Mouse (Mus musculus) gastrocnemius, postnatal 36 days (tissue): Measurements from ENCODE around the gene Gpsm3. TPM values are rescaled to one million over a fixed set of nuclear protein-coding genes. Genes with fewer than 3 reads are reported as not detected.

Experiments used
- DNase-seq, 2 experiments: peaks; one replicate each; pipeline ENCODE4 v3.0.0; 2022
- intact Hi-C: fragments of 180-260 bp; cut with DNase I; formaldehyde crosslinking; loops from one replicate; pipeline ENCODE4 v1.15.1; 2025
- total RNA-seq, 2 experiments: library from RNA; stranded (reverse); gene quantifications; 2 replicates each; pipeline ENCODE4 v1.2.3; 2021

Gpsm3 gene
- total RNA-seq, 2 experiments from 2014 or later: 1.9 to 2.8 TPM

GRCm38 (mm10) chr17:34597566-34598095, 8.0 kb downstream of the Gpsm3 start, which contains the start of gene Ager:
Gene Ager, plus strand, starts transcription at chr17:34597862.
- intact Hi-C loops: loop anchor here (10.0 kb wide), 1 partner anchor 647 kb away; the partner anchor contains the start of gene Ddx39b
- DNase-seq: no peak

- no peak for DNase-seq
- intact Hi-C loops: loop anchor here (10.0 kb wide), 1 partner anchor 645 kb away; the partner anchor contains the start of gene Ddx39b
These were observed 10.3 kb downstream of the Gpsm3 start for GRCm38 (mm10) chr17:34599891-34600290.

- no peak for DNase-seq
- intact Hi-C loops: no loop called here
These were observed 12.2 kb downstream of the Gpsm3 start for GRCm38 (mm10) chr17:34601796-34602195.

GRCm38 (mm10) chr17:34603375-34604060, 13.9 kb downstream of the Gpsm3 start, which contains the start of gene Rnf5:
Gene Rnf5, minus strand, starts transcription at chr17:34603690.
- intact Hi-C loops: no loop called here
- DNase-seq: peak; percentile 84 to 98

- DNase-seq: peak; percentile 93 to 99
These were observed 14.5 kb downstream of the Gpsm3 start, which contains the start of gene Agpat1 for GRCm38 (mm10) chr17:34604061-34604508. Gene Agpat1, plus strand, starts transcription at chr17:34604262.

GRCm38 (mm10) chr17:34604511-34605237, 15.1 kb downstream of the Gpsm3 start:
- no peak for DNase-seq
- intact Hi-C loops: no loop called here

More at GRCm38 (mm10) chr17:34604061-34604508, 14.5 kb downstream of the Gpsm3 start, which contains the start of gene Agpat1:
- intact Hi-C loops: no loop called here

GRCm38 (mm10) chr17:34605609-34606008, 16.0 kb downstream of the Gpsm3 start:
- intact Hi-C loops: no loop called here
- DNase-seq: peak; percentile 96 to 97

- DNase-seq: no peak
These were observed 16.8 kb downstream of the Gpsm3 start for GRCm38 (mm10) chr17:34606186-34607039.

GRCm38 (mm10) chr17:34607997-34608396, 18.4 kb downstream of the Gpsm3 start:
- intact Hi-C loops: no loop called here
- DNase-seq: no peak

More at GRCm38 (mm10) chr17:34606186-34607039, 16.8 kb downstream of the Gpsm3 start:
- intact Hi-C loops: no loop called here

- intact Hi-C loops: no loop called here
- DNase-seq: no peak
These were observed 21.4 kb downstream of the Gpsm3 start for GRCm38 (mm10) chr17:34611050-34611449.

- DNase-seq: no peak
- intact Hi-C loops: no loop called here
These were observed 23.5 kb downstream of the Gpsm3 start for GRCm38 (mm10) chr17:34613054-34613645.

- intact Hi-C loops: no loop called here
- no peak for DNase-seq
These were observed 24.2 kb downstream of the Gpsm3 start for GRCm38 (mm10) chr17:34613830-34614229.

GRCm38 (mm10) chr17:34615871-34616270, 26.3 kb downstream of the Gpsm3 start, which contains the start of gene Egfl8:
Gene Egfl8, minus strand, starts transcription at chr17:34615971.
- DNase-seq: no peak
- intact Hi-C loops: loop anchor here (5.0 kb wide), 2 partner anchors 44 to 174 kb away; no protein-coding TSS in a partner anchor

- peak; percentile 48 to 55 for DNase-seq
- intact Hi-C loops: loop anchor here (5.0 kb wide), 2 partner anchors 47 to 177 kb away; no protein-coding TSS in a partner anchor
These were observed 29.4 kb downstream of the Gpsm3 start for GRCm38 (mm10) chr17:34618999-34619398.

GRCm38 (mm10) chr17:34621006-34621405, 31.4 kb downstream of the Gpsm3 start:
- intact Hi-C loops: no loop called here

GRCm38 (mm10) chr17:34623161-34623560, 33.6 kb downstream of the Gpsm3 start:
- DNase-seq: no peak
- intact Hi-C loops: no loop called here

More at GRCm38 (mm10) chr17:34621006-34621405, 31.4 kb downstream of the Gpsm3 start:
- DNase-seq: no peak

GRCm38 (mm10) chr17:34624981-34625380, 35.4 kb downstream of the Gpsm3 start:
- DNase-seq: no peak
- intact Hi-C loops: no loop called here

- no peak for DNase-seq
- intact Hi-C loops: no loop called here
These were observed 36.6 kb downstream of the Gpsm3 start for GRCm38 (mm10) chr17:34626062-34626772.

- intact Hi-C loops: no loop called here
- no peak for DNase-seq
These were observed 37.1 kb downstream of the Gpsm3 start for GRCm38 (mm10) chr17:34626773-34627092.
